Mouse (Mus musculus): ENCODE measurements at regions not wholly inside any gene's neighbourhood (a gene's known extent, or its start where the extent isn't known, plus 50 kb on each side); places are given as distances from the start of the nearest gene placed in this dataset.
"Not testable (repeated sequence)": the region's sequence is repeated elsewhere in the genome, so short reads cannot be mapped to it uniquely, and the experiment has no call there.

- DNase-seq (ENCODE audit: low read depth, low spot score): peak; percentile 64
- Histone ChIP-seq H3K36me3 (ENCODE audit: control insufficient read depth, insufficient read depth, low read length, poor library complexity, severe bottlenecking) (peaks cover 73% of the 10 kb centered on the region), H3K27me3 (ENCODE audit: control insufficient read depth, insufficient read depth, low read length, poor library complexity, severe bottlenecking) (no peaks in the 10 kb centered on the region; the same call in 1 of the 2 replicates)
Measured at GRCm38 (mm10) chr12:113423736-113424597, 65.3 kb upstream of the Adam6b start.

DNA sequence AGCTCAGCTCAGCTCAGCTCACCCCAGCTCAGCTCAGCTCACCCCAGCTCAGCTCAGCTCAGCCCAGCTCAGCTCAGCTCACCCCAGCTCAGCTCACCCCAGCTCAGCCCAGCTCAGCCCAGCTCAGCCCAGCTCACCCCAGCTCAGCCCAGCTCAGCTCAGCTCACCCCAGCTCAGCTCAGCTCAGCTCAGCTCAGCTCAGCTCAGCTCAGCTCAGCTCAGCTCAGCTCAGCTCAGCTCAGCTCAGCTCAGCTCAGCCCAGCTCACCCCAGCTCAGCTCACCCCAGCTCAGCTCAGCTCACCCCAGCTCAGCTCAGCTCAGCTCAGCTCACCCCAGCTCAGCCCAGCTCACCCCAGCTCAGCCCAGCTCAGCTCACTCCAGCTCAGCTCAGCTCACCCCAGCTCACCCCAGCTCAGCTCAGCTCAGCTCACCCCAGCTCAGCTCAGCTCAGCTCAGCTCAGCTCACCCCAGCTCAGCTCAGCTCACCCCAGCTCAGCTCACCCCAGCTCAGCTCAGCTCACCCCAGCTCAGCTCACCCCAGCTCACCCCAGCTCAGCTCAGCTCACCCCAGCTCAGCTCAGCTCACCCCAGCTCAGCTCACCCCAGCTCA, 64.6 kb upstream of the Adam6b start:
- DNase-seq (ENCODE audit: low read depth, low spot score): peak; percentile 64
- peaks cover 69% of the 10 kb centered on the region for H3K36me3 ChIP-seq (ENCODE audit: control insufficient read depth, insufficient read depth, low read length, poor library complexity, severe bottlenecking)

DNA sequence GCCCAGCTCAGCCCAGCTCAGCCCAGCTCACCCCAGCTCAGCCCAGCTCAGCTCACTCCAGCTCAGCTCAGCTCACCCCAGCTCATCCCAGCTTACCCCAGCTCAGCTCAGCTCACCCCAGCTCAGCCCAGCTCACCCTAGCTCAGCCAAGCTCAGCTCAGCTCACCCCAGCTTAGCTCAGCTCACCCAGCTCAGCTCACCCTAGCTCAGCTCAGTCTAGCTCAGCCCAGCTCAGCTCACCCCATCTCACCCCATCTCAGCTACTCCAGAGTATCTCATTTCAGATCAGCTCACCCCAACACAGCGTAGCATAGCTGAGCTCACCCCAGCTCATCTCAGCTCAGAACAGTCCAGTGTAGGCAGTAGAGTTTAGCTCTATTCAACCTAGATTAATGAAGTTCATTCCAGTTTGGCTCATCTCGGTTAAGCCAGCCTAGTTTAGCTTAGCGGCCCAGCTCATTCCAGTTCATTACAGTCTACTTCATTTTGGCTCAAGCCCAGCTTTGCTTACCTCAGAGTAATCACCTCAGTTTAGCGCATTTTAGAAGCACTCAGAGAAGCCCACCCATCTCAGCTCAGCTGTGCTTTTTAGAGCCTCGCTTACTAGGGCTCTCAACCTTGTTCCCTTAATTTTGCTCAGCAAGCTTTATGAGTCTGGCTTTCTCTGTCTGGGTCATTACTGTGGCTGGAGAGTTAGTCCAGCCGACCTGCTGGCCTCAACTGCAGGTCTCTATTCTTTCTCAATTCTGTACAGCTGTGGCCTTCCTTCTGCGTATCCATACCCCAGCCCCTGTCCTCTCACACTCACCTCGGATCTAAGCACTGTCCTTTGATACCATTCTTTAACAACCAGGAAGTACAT, 63.9 kb upstream of the Adam6b start:
- peak; percentile 54 for DNase-seq (ENCODE audit: low read depth, low spot score)
- Histone ChIP-seq H3K36me3 (ENCODE audit: control insufficient read depth, insufficient read depth, low read length, poor library complexity, severe bottlenecking) (peaks cover 62% of the 10 kb centered on the region), H3K27me3 (ENCODE audit: control insufficient read depth, insufficient read depth, low read length, poor library complexity, severe bottlenecking) (no peaks in the 10 kb centered on the region; the same call in 1 of the 2 replicates)

More for the DNA sequence above, 64.6 kb upstream of the Adam6b start:
- H3K27me3 ChIP-seq (ENCODE audit: control insufficient read depth, insufficient read depth, low read length, poor library complexity, severe bottlenecking): not testable (repeated sequence)

GRCm38 (mm10) chr12:113426636-113427035, 62.7 kb upstream of the Adam6b start:
- peak; percentile 66 for DNase-seq (ENCODE audit: low read depth, low spot score)
- peaks cover 54% of the 10 kb centered on the region for H3K36me3 ChIP-seq (ENCODE audit: control insufficient read depth, insufficient read depth, low read length, poor library complexity, severe bottlenecking)
- H3K27me3 ChIP-seq (ENCODE audit: control insufficient read depth, insufficient read depth, low read length, poor library complexity, severe bottlenecking): no peaks in the 10 kb centered on the region; the same call in 1 of the 2 replicates

DNA sequence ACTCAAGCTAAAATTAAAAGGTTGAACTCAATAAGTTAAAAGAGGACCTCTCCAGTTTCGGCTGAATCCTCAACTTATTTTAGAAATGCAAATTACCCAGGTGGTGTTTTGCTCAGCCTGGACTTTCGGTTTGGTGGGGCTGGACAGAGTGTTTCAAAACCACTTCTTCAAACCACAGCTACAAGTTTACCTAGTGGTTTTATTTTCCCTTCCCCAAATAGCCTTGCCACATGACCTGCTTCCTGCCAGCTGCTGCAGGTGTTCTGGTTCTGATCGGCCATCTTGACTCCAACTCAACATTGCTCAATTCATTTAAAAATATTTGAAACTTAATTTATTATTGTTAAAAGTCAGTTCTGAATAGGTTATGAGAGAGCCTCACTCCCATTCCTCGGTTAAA, 62.0 kb upstream of the Adam6b start:
- Histone ChIP-seq H3K27me3 (ENCODE audit: control insufficient read depth, insufficient read depth, low read length, poor library complexity, severe bottlenecking) (no peaks in the 10 kb centered on the region; the same call in 1 of the 2 replicates), H3K36me3 (ENCODE audit: control insufficient read depth, insufficient read depth, low read length, poor library complexity, severe bottlenecking) (peaks cover 48% of the 10 kb centered on the region)
- peak; percentile 95 for DNase-seq (ENCODE audit: low read depth, low spot score)

DNA sequence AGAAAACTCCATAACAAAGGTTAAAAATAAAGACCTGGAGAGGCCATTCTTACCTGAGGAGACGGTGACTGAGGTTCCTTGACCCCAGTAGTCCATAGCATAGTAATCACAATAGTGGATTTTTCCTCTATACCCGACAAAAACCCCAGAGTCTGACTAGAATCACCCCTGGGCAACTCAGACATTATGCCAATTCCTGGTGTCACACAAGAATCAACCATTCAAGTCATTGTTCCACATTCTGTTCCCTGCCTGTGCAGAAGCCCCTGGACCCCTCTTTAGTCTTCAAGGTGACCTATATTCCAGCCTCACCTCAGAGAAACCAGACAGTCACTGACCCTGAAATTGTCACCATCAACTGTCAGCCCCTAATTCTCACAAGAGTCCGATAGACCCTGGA, 60.9 kb upstream of the Adam6b start:
- DNase-seq (ENCODE audit: low read depth, low spot score): peak; percentile 14
- no peaks in the 10 kb centered on the region; the same call in 1 of the 2 replicates for H3K27me3 ChIP-seq (ENCODE audit: control insufficient read depth, insufficient read depth, low read length, poor library complexity, severe bottlenecking)
- peaks cover 38% of the 10 kb centered on the region for H3K36me3 ChIP-seq (ENCODE audit: control insufficient read depth, insufficient read depth, low read length, poor library complexity, severe bottlenecking)

GRCm38 (mm10) chr12:113428901-113429300, 60.4 kb upstream of the Adam6b start:
- peaks cover 33% of the 10 kb centered on the region for H3K36me3 ChIP-seq (ENCODE audit: control insufficient read depth, insufficient read depth, low read length, poor library complexity, severe bottlenecking)
- no peaks in the 10 kb centered on the region; the same call in 1 of the 2 replicates for H3K27me3 ChIP-seq (ENCODE audit: control insufficient read depth, insufficient read depth, low read length, poor library complexity, severe bottlenecking)
- no peak for DNase-seq (ENCODE audit: low read depth, low spot score)

- Histone ChIP-seq H3K27me3 (ENCODE audit: control insufficient read depth, insufficient read depth, low read length, poor library complexity, severe bottlenecking) (no peaks in the 10 kb centered on the region; the same call in 1 of the 2 replicates), H3K36me3 (ENCODE audit: control insufficient read depth, insufficient read depth, low read length, poor library complexity, severe bottlenecking) (peaks cover 26% of the 10 kb centered on the region)
- DNase-seq (ENCODE audit: low read depth, low spot score): peak; percentile 0
Measured at GRCm38 (mm10) chr12:113430340-113430739, 59.0 kb upstream of the Adam6b start.
